Mouse (Mus musculus): Measurements from ENCODE around the gene Retreg1. TPM values are rescaled to one million over a fixed set of nuclear protein-coding genes. Genes with fewer than 3 reads are reported as not detected.

Gene Retreg1
- polyA plus RNA-seq, 1 experiment from 2014 or later = 2.2 TPM

DNA sequence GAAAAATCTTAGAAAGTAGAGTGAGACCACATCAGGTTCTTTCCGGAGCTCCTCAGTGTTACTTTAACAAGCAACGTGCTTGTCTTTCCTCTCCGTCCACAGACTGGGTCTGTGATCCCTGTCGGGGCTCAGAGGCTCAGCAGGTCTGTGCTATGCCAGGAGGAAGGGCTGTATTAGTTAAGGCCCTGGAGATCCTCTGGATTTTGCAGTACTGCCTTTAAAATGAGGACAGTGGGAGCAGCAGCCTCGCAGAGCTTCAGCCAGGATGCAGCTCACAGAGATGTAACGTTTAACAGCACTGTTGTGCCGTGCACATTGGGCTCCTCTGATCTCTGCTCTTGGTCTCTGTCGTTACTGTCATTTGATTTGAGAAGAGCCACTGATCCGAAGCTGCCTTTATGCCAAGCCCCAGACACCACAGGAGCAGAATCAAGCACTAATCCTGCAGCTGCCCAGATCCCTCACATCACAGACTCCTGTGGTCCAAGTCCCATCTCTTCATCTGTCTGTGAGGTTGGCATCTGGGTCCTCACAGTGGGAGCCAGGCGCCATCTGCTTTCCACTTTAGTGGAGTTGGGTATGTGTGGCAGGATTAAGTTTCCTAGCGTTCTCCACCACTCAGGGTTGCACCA, 72.7 kb downstream of the Retreg1 start:
- Histone ChIP-seq H3K4me3 (no peak overlapping the region), H3K9me3 (no peaks in the 10 kb centered on the region), H3K36me3 (no peaks in the 10 kb centered on the region), H3K27me3 (ENCODE audit: insufficient read depth, poor library complexity, severe bottlenecking) (no peaks in the 10 kb centered on the region), H3K27ac (no peak overlapping the region), H3K4me1 (replicated peaks) (peaks cover 14% of the 10 kb centered on the region)
- 73% methylated on average over 11 of the region's 11 CpGs for WGBS
- DNase-seq (ENCODE audit: low spot score) = no peak

DNA sequence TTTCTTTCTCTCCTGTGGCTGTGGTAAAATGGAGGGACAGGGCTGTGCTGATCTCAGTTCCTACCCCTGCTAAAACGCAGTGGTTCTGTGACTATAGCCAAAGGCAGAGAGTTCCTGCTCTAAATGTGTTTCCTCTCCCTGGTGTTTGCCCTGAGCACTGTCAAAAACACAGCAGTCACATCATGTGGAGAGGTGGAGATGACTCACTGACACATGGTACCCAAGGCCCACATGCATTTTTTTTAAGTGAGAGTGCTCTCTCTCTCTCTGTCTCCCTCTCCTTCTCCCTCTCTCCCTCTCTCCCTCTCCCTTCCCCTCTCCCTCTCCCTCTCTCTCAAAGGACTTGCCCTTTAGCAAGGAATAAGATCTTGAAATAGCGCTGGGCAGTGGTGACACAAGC, 73.3 kb downstream of the Retreg1 start:
- DNase-seq (ENCODE audit: low spot score) = no peak
- H3K27me3 ChIP-seq (ENCODE audit: insufficient read depth, poor library complexity, severe bottlenecking) = no peaks in the 10 kb centered on the region
- 75% methylated on average over 2 of the region's 2 CpGs for WGBS
- no peak overlapping the region for H3K27ac ChIP-seq
- peaks cover 14% of the 10 kb centered on the region for H3K4me1 ChIP-seq (replicated peaks)
- no peaks in the 10 kb centered on the region for H3K36me3 ChIP-seq
- no peak overlapping the region for H3K4me3 ChIP-seq
- H3K9me3 ChIP-seq = no peaks in the 10 kb centered on the region

DNA sequence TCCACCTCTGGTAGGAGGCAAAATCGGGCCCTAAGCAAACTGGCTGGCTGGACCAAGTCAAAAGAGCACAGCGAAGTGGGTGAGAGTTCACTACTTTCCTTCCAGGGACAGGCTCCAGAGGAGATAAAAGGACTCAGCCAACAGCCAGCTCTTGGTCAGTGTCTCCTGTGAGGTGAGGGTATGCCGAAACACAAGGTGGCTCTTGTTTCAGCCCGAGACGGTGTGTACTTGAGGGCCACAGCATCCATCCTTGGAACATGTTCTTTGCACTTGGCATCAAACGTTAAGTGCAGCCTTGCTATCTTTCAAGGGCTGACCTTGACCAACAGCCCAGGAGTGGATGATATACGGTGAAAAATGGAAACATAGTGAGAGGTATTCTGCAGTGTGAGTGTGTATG, 75.7 kb downstream of the Retreg1 start:
- no peaks in the 10 kb centered on the region for H3K9me3 ChIP-seq
- H3K27me3 ChIP-seq (ENCODE audit: insufficient read depth, poor library complexity, severe bottlenecking) = no peaks in the 10 kb centered on the region
- no peaks in the 10 kb centered on the region for H3K36me3 ChIP-seq
- H3K27ac ChIP-seq = no peak overlapping the region
- H3K4me3 ChIP-seq = no peak overlapping the region
- peaks cover 14% of the 10 kb centered on the region for H3K4me1 ChIP-seq (replicated peaks)
- no peak for DNase-seq (ENCODE audit: low spot score)
- 91% methylated on average over 7 of the region's 7 CpGs for WGBS

DNA sequence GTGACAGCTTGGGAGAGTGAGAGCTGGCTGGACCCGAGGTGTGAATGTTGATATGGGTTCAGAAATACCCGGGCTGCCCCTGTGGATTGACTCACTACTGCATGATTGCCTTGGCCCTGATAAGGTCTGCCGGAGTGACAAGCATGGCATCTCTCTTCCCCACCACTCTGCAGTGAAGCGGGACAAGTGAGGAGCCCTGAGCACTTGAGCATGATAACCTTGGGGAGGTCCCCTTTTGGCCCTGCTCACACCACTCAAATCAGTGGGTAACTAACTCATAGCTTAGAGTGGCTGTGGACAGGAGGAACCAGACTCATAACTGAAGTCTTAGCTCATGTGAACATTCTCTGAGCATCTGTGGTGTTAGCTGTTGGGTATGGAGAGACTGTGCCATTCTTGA, 77.0 kb downstream of the Retreg1 start:
- Histone ChIP-seq H3K27me3 (ENCODE audit: insufficient read depth, poor library complexity, severe bottlenecking) (no peaks in the 10 kb centered on the region), H3K36me3 (no peaks in the 10 kb centered on the region), H3K4me3 (no peak overlapping the region), H3K9me3 (no peaks in the 10 kb centered on the region), H3K4me1 (replicated peaks) (peaks cover 11% of the 10 kb centered on the region), H3K27ac (no peak overlapping the region)
- 83% methylated on average over 4 of the region's 4 CpGs for WGBS
- no peak for DNase-seq (ENCODE audit: low spot score)

DNA sequence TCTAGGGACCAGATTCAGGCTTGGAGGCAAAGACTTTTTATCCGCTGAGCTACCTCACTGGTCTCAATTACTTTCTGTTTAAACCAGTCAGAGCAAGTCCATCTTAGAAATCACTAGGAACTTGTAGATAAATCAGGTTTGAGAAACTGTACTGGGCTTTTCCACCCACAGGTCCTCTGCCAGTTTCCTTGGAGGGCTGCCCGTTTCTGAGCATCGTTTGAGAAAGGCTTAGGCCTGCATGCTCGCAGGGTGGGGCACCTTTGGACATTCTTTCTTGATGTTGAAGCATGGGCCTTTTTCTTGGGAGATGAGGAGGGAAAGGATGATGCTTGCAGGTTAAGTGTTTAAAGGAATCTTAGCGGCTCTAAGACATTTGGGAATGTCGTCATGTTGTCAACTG, 77.9 kb downstream of the Retreg1 start:
- Histone ChIP-seq H3K4me3 (no peak overlapping the region), H3K4me1 (replicated peaks) (peaks cover 2% of the 10 kb centered on the region; the same call in 1 of the 2 replicates), H3K36me3 (no peaks in the 10 kb centered on the region), H3K27ac (no peak overlapping the region), H3K9me3 (no peaks in the 10 kb centered on the region), H3K27me3 (ENCODE audit: insufficient read depth, poor library complexity, severe bottlenecking) (no peaks in the 10 kb centered on the region)
- no peak for DNase-seq (ENCODE audit: low spot score)
- 94% methylated on average over 6 of the region's 6 CpGs for WGBS

DNA sequence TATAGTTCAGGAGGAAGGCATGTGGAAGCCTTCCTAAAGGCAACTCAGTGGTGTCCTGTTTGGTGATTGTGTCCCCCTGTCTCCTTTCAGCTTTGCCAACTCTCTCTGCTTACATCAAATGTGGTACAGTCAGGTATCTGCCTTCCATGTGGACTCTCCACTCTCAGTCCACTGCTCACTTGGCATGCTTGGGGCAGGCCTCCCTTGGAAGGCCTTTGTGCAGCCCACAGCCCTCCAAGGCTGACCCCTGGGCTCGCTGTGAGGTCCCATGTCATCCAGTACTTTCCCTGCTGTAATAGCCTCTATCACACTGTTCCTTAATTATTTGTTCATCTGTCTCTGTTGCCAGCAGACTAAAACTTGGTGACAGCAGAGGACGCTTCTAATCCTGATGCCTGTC, 79.0 kb downstream of the Retreg1 start:
- no peaks in the 10 kb centered on the region for H3K36me3 ChIP-seq
- H3K9me3 ChIP-seq = no peaks in the 10 kb centered on the region
- H3K4me1 ChIP-seq (replicated peaks) = no peaks in the 10 kb centered on the region
- no peaks in the 10 kb centered on the region for H3K27me3 ChIP-seq (ENCODE audit: insufficient read depth, poor library complexity, severe bottlenecking)
- WGBS = 82% methylated on average over 2 of the region's 2 CpGs
- no peak overlapping the region for H3K27ac ChIP-seq
- H3K4me3 ChIP-seq = no peak overlapping the region
- DNase-seq (ENCODE audit: low spot score) = no peak

DNA sequence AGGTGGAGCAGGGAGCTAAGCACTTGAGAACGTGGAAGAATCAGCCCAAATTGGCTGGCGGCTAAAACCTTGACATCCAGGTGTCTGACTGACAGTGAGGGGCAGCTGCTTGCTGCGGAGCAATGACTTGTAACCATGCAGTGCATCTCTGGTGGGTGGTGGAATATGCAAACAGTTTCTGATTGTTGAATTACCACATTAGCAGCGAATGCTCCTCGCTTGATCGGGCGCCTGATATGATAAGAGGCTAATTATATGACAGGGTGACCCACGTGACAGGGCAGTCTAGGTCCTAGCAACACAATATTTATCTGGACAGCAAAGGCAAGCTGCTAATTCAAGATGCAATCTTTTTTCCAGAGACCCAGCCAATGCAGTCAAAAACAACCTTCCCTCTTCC, 80.9 kb downstream of the Retreg1 start:
- Histone ChIP-seq H3K27me3 (ENCODE audit: insufficient read depth, poor library complexity, severe bottlenecking) (no peaks in the 10 kb centered on the region), H3K4me3 (no peak overlapping the region), H3K4me1 (replicated peaks) (no peaks in the 10 kb centered on the region), H3K9me3 (no peaks in the 10 kb centered on the region), H3K36me3 (no peaks in the 10 kb centered on the region), H3K27ac (peak overlapping the region; percentile 29; the same call in 1 of the 2 replicates)
- DNase-seq (ENCODE audit: low spot score) = no peak
- WGBS = 85% methylated on average over 8 of the region's 8 CpGs

DNA sequence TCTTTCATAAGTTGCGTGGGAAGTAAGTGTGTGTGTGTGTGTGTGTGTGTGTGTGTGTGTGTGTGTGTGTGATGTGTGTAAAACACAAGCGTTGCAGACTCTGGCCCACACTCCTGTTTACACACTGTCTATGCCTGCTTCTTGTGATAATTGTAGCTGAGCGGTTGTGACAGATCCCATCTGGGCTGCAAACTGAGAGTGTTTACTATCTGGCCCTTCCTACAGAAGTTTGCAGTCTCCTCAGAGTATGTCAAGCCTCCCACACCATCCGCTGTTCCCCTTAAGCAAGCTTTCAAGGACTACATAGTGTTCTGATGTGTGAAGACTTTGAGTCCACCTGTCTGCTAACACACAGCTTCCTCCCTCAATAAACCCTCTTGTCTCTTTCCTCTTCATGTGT, 83.2 kb downstream of the Retreg1 start:
- Histone ChIP-seq H3K27me3 (ENCODE audit: insufficient read depth, poor library complexity, severe bottlenecking) (no peaks in the 10 kb centered on the region), H3K4me3 (no peak overlapping the region), H3K36me3 (no peaks in the 10 kb centered on the region), H3K27ac (no peak overlapping the region), H3K9me3 (no peaks in the 10 kb centered on the region), H3K4me1 (replicated peaks) (no peaks in the 10 kb centered on the region)
- no peak for DNase-seq (ENCODE audit: low spot score)
- WGBS = 95% methylated on average over 4 of the region's 4 CpGs

DNA sequence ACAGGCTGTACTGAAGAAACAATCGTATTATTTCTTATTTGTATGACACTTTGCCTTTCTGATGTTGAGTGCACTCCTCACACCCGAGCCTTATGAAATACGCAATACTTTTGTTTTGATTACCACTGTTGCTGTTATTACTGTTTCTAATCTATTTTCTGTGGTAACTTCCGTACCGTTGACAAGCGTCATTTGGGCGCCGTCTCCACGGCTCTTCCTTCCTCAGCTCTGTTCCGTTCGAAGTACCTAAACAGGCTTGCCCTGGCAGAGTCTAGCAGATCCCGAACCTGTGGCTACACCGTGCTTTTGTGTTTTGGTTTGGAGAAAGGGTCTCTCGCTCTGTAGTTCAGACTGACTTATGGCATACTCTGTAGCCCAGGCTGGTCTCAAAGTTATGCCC, 84.1 kb downstream of the Retreg1 start:
- DNase-seq (ENCODE audit: low spot score) = no peak
- Histone ChIP-seq H3K36me3 (no peaks in the 10 kb centered on the region), H3K4me3 (no peak overlapping the region), H3K4me1 (replicated peaks) (no peaks in the 10 kb centered on the region), H3K27ac (no peak overlapping the region), H3K9me3 (no peaks in the 10 kb centered on the region), H3K27me3 (ENCODE audit: insufficient read depth, poor library complexity, severe bottlenecking) (no peaks in the 10 kb centered on the region)
- WGBS = 94% methylated on average over 14 of the region's 14 CpGs

DNA sequence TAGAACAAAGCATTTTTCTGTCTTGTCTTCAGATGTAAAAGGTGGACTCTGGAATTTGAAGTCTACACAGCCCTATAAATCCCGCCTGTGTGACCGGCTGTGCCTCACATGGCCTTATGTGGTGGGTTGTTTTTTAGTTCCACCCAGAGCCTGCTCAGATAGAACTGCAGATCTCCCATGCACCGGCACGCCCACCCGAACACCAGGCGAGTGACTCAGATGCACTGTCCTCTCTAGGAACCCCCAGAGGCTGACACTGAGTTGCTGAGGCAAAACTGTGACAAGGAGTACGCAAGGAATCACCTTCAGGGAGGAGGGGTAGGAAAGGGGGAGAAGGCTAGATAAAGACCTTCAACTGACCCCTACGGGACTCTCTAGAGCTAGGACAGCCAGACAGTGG, 85.0 kb downstream of the Retreg1 start:
- Histone ChIP-seq H3K27ac (no peak overlapping the region), H3K36me3 (no peaks in the 10 kb centered on the region), H3K9me3 (no peaks in the 10 kb centered on the region), H3K4me3 (no peak overlapping the region), H3K4me1 (replicated peaks) (peaks cover 4% of the 10 kb centered on the region), H3K27me3 (ENCODE audit: insufficient read depth, poor library complexity, severe bottlenecking) (no peaks in the 10 kb centered on the region)
- WGBS = 88% methylated on average over 8 of the region's 8 CpGs
- no peak for DNase-seq (ENCODE audit: low spot score)

DNA sequence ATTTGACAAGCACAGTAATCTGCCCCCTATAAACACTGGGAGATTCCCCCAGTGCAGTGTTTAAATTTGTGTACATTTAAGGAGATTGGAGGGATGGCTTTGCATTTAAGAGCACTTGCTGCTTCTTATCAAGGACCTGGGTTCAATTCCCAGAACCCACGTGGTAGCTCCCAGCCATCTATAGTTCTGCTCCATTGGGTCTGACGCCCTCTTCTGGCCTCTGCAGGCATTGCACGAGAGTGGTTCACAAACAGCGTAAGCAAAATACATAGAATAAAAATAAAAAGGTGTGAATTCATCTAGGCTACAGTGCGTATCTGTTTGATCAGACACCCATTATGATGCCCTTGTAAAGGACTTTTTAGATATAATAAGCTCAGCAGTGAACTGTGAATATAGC, 85.9 kb downstream of the Retreg1 start:
- no peaks in the 10 kb centered on the region for H3K9me3 ChIP-seq
- no peaks in the 10 kb centered on the region for H3K36me3 ChIP-seq
- no peaks in the 10 kb centered on the region for H3K27me3 ChIP-seq (ENCODE audit: insufficient read depth, poor library complexity, severe bottlenecking)
- no peak for DNase-seq (ENCODE audit: low spot score)
- peaks cover 10% of the 10 kb centered on the region for H3K4me1 ChIP-seq (replicated peaks)
- no peak overlapping the region for H3K4me3 ChIP-seq
- 65% methylated on average over 5 of the region's 5 CpGs for WGBS
- H3K27ac ChIP-seq = no peak overlapping the region

DNA sequence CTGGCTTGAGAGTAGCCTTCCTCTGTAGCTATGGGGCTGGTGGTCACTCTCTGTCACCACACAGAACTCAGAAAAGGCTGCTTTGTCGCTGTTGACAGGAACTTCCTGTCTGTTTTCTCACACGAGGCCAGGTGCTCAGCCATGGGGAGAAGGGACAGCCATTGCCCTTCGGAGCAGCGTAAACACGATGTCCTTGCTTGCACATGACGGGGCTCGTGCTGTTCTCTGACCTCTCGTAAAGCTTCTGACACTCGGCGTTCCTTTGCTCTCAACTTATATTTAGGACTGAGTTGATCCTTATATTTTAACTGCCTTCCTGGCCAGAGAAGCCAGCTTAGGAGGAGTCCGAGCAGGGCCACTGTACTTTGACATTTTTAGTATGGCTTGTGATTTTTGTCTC, 86.5 kb downstream of the Retreg1 start:
- H3K27me3 ChIP-seq (ENCODE audit: insufficient read depth, poor library complexity, severe bottlenecking) = no peaks in the 10 kb centered on the region

DNA sequence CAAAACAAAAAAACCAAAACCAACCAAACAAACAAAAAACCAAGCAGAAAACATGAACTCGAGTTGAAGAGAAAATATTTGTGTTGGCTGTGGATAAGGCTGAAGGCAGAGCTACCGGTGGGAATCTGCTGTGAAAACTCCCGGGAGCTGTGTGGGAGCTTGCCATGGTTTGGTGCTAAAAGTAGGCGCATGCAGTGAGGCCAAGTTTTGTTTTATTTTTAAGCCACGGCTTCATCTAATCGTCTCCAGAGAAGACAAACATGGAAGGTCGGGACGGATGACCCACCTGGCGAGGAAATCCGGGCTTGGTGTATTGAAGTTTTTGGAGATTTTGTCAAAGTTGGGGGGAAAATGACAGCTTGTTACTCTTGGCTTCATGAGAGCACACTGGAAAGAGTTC, 87.0 kb downstream of the Retreg1 start:
- H3K27me3 ChIP-seq (ENCODE audit: insufficient read depth, poor library complexity, severe bottlenecking) = no peaks in the 10 kb centered on the region
- no peak overlapping the region for H3K27ac ChIP-seq
- no peak for DNase-seq (ENCODE audit: low spot score)
- H3K4me3 ChIP-seq = no peak overlapping the region
- WGBS = 83% methylated on average over 10 of the region's 10 CpGs
- H3K4me1 ChIP-seq (replicated peaks) = peaks cover 10% of the 10 kb centered on the region
- no peaks in the 10 kb centered on the region for H3K36me3 ChIP-seq
- H3K9me3 ChIP-seq = no peaks in the 10 kb centered on the region

More for the DNA sequence above, 86.5 kb downstream of the Retreg1 start:
- H3K27ac ChIP-seq = no peak overlapping the region
- H3K4me3 ChIP-seq = no peak overlapping the region
- no peaks in the 10 kb centered on the region for H3K9me3 ChIP-seq
- peaks cover 10% of the 10 kb centered on the region for H3K4me1 ChIP-seq (replicated peaks)
- no peaks in the 10 kb centered on the region for H3K36me3 ChIP-seq
- no peak for DNase-seq (ENCODE audit: low spot score)
- 78% methylated on average over 11 of the region's 11 CpGs for WGBS

DNA sequence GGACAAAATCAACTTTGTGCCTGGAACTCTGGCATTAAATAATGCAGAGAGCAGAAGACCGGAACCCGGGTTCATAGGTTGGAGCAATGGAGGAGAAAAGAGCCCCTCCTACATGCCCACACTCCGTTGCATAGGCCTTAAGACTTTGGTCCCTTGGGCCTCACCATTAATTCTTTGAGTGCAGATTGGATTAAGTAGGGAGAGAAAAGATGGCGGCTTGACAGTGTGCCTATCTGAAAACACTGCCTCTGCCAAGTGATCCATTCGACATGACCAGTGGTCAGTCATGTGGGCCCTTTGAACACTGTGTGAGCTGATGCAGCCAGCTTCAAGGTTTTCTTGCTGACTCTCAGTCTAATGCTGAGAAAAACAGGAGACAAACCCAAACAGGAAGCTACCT, 87.7 kb downstream of the Retreg1 start:
- H3K27me3 ChIP-seq (ENCODE audit: insufficient read depth, poor library complexity, severe bottlenecking) = no peaks in the 10 kb centered on the region
- no peak overlapping the region for H3K4me3 ChIP-seq
- 93% methylated on average over 5 of the region's 5 CpGs for WGBS
- no peaks in the 10 kb centered on the region for H3K9me3 ChIP-seq
- H3K4me1 ChIP-seq (replicated peaks) = peaks cover 10% of the 10 kb centered on the region
- DNase-seq (ENCODE audit: low spot score) = no peak
- H3K36me3 ChIP-seq = no peaks in the 10 kb centered on the region
- no peak overlapping the region for H3K27ac ChIP-seq

Measured in hindbrain, embryonic 10.5 days (tissue).